Mouse (Mus musculus): ENCODE results near the gene Sf3a1.
A peak's percentile ranks its signal among the peaks of the same experiment; 100 is the strongest.

GRCm38 (mm10) chr11:4220443-4221400 lies 60.6 kb downstream of the Sf3a1 start:
- TF ChIP-seq CTCF (IDR thresholded peaks at IDR 0.05): peak; percentile 90
- TF ChIP-seq EP300 (IDR thresholded peaks at IDR 0.05): no peak

Data from lung, postnatal 0 days (tissue).